Mouse (Mus musculus) limb, embryonic 12.5 days (tissue): ENCODE measurements around the gene D10Jhu81e. TPM values are rescaled to one million over a fixed set of nuclear protein-coding genes. Genes with fewer than 3 reads are reported as not detected.
"Not testable (repeated sequence)": the region's sequence is repeated elsewhere in the genome, so short reads cannot be mapped to it uniquely, and the experiment has no call there.

ENCODE experiments used
- ATAC-seq: fragments of 200-750 bp; cut with Nextera tagmentation; 2 replicates; pipeline ENCODE4 v1.8.0; 2017; ENCODE audit warnings: low read depth, moderate TSS enrichment; ENCODE audit not compliant: insufficient number of reproducible peaks, insufficient read depth, low FRiP score, low TSS enrichment
- H3K27ac ChIP-seq: fragments of 300-500 bp; sonication (generic); 2 replicates; pipeline ENCODE4 v1.5.1; 2016; ENCODE audit warnings: mild to moderate bottlenecking, moderate library complexity
- H3K27me3 ChIP-seq: fragments of 300-500 bp; sonication (generic); 2 replicates; pipeline ENCODE4 v1.6.1; 2016; ENCODE audit warnings: mild to moderate bottlenecking, moderate library complexity
- H3K36me3 ChIP-seq: fragments of 300-500 bp; sonication (generic); 2 replicates; pipeline ENCODE4 v1.6.1; 2016; ENCODE audit warnings: mild to moderate bottlenecking, moderate library complexity
- H3K4me1 ChIP-seq: fragments of 300-500 bp; sonication (generic); replicated peaks from 2 replicates; pipeline ENCODE4 v1.6.1; 2016
- H3K4me2 ChIP-seq: fragments of 300-500 bp; sonication (generic); 2 replicates; pipeline ENCODE4 v1.6.1; 2016; ENCODE audit warnings: mild to moderate bottlenecking, moderate library complexity
- H3K4me3 ChIP-seq: fragments of 300-500 bp; sonication (generic); replicated peaks from 2 replicates; pipeline ENCODE4 v1.5.1; 2016; ENCODE audit warnings: mild to moderate bottlenecking
- H3K9ac ChIP-seq: fragments of 300-500 bp; sonication (generic); replicated peaks from 2 replicates; pipeline ENCODE4 v1.6.1; 2016; ENCODE audit warnings: mild to moderate bottlenecking, moderate library complexity
- H3K9me3 ChIP-seq: fragments of 300-500 bp; sonication (generic); 2 replicates; pipeline ENCODE4 v1.6.1; 2016; ENCODE audit warnings: mild to moderate bottlenecking, moderate library complexity
- WGBS: fragments of 180-500 bp; shearing (Covaris S2); methylation state at CpG from one replicate; pipeline ENCODE4 v1.1.7; 2016; 5-methylcytosine and 5-hydroxymethylcytosine counted together
- polyA plus RNA-seq: library from polyadenylated mRNA; unstranded; fragments of >200 nt; fragmentation: Nextera tagmentation; extraction: Ambion mirVana; gene quantifications from 2 replicates; pipeline ENCODE4 v1.2.1, GENCODE M21; 2016

Gene D10Jhu81e
- polyA plus RNA-seq, 1 experiment from 2014 or later: 34.0 TPM

GRCm38 (mm10) chr10:78127931-78128330 is 41.7 kb downstream of the D10Jhu81e start:
- 35% methylated on average over 1 of the region's 1 CpGs for WGBS
- H3K27me3 ChIP-seq: no peaks in the 10 kb centered on the region

DNA sequence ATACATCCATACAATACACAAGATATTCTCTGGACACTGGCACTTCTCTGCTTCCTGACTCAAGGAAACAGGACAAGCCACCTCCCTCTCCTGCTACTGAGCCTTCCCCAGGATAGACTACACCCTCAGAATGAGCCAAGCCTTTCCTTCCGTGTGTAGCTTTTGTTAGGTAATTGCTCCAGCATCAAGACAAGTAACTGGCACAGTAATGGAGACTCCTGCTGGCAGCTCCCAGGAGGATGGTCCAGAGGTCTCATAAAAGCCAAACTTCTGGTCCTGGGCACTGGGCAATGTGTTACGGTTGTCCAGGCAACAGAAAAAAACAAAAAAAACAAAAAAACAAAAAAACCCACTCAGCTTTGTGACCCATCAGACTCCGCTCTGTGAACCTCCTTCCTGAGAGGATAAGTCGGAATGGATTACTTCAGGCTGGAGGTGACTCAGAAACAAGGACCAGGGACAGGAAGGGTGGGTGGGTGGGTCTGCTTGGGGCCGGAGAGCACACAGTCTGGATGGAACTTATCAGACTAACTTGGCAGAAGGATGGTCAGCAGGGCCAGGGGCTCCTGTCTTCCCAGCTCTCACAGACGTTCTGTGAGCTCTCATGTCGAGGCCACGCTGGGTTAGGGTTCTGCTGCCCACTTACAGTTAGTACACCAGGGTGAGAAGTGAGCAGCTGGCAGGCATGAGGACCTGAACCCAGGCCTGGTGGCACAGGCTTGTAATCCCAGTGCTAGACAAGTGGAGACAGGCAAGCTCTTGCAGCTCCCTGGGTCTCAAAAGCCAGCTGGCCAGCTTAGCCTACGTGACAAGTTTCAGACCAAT is 42.3 kb downstream of the D10Jhu81e start:
- 69% methylated on average over 9 of the region's 9 CpGs for WGBS
- no peak; the same call in 1 of the 2 replicates for ATAC-seq
- no peak overlapping the region for H3K9ac ChIP-seq

More at GRCm38 (mm10) chr10:78127931-78128330, 41.7 kb downstream of the D10Jhu81e start:
- H3K4me2 ChIP-seq: no peak overlapping the region
- H3K4me1 ChIP-seq: peaks cover 21% of the 10 kb centered on the region
- H3K36me3 ChIP-seq: no peaks in the 10 kb centered on the region
- no peak overlapping the region for H3K9ac ChIP-seq
- no peaks in the 10 kb centered on the region for H3K9me3 ChIP-seq
- no peak overlapping the region for H3K4me3 ChIP-seq
- no peak overlapping the region for H3K27ac ChIP-seq
- no peak for ATAC-seq

GRCm38 (mm10) chr10:78126311-78126710 is 43.3 kb downstream of the D10Jhu81e start:
- Histone ChIP-seq H3K27me3 (no peaks in the 10 kb centered on the region), H3K4me3 (no peak overlapping the region), H3K4me2 (no peak overlapping the region), H3K36me3 (no peaks in the 10 kb centered on the region), H3K4me1 (peaks cover 21% of the 10 kb centered on the region), H3K9ac (no peak overlapping the region), H3K9me3 (no peaks in the 10 kb centered on the region), H3K27ac (no peak overlapping the region)
- no peak for ATAC-seq
- 87% methylated on average over 5 of the region's 5 CpGs for WGBS

More for the DNA sequence above, 42.3 kb downstream of the D10Jhu81e start:
- no peaks in the 10 kb centered on the region for H3K9me3 ChIP-seq
- no peak overlapping the region for H3K4me2 ChIP-seq
- H3K27me3 ChIP-seq: no peaks in the 10 kb centered on the region
- peaks cover 21% of the 10 kb centered on the region for H3K4me1 ChIP-seq
- no peak overlapping the region for H3K4me3 ChIP-seq
- H3K36me3 ChIP-seq: no peaks in the 10 kb centered on the region
- H3K27ac ChIP-seq: no peak overlapping the region

GRCm38 (mm10) chr10:78125061-78125460 is 44.5 kb downstream of the D10Jhu81e start:
- not testable (repeated sequence) for H3K9me3 ChIP-seq, H3K9ac ChIP-seq, H3K4me3 ChIP-seq, H3K4me2 ChIP-seq, ATAC-seq, H3K36me3 ChIP-seq, H3K27ac ChIP-seq, H3K27me3 ChIP-seq
- H3K4me1 ChIP-seq: peaks cover 20% of the 10 kb centered on the region
- 68% methylated on average over 8 of the region's 8 CpGs for WGBS

DNA sequence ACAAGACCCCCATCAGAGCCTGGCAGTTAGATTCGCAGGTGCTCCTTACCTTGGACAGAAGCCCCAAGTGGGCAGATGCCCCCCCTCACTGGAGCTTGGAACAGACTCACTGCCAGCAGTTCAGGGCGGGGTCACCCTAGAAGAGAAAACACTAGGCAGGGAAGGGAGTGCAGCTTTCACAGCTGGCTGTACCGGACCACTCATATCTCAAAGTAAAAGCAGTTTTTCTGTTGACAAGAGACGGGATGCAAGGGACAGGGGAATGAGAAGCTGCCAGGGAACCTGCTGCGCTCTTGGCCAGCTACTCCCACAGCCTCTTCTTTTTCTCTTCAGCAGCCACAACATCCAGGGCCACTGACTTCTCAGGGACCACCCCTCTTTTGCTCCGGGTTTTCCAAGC is 45.4 kb downstream of the D10Jhu81e start:
- H3K36me3 ChIP-seq, ATAC-seq, H3K4me2 ChIP-seq, H3K4me3 ChIP-seq, H3K27ac ChIP-seq, H3K9ac ChIP-seq, H3K27me3 ChIP-seq, H3K9me3 ChIP-seq: not testable (repeated sequence)
- H3K4me1 ChIP-seq: peaks cover 11% of the 10 kb centered on the region
- 73% methylated on average over 6 of the region's 6 CpGs for WGBS

- no peak overlapping the region for H3K4me3 ChIP-seq
- no peak overlapping the region for H3K9ac ChIP-seq
- no peaks in the 10 kb centered on the region for H3K4me1 ChIP-seq
- ATAC-seq: no peak
- no peaks in the 10 kb centered on the region for H3K27me3 ChIP-seq
- WGBS: 95% methylated on average over 4 of the region's 4 CpGs
- no peak overlapping the region for H3K4me2 ChIP-seq
- H3K9me3 ChIP-seq: 0 out of 2 replicates have a peak, but pooled peaks cover 3% of the 10 kb centered on the region
- no peak overlapping the region for H3K27ac ChIP-seq
- no peaks in the 10 kb centered on the region for H3K36me3 ChIP-seq
Observed at GRCm38 (mm10) chr10:78119422-78119821, 50.2 kb downstream of the D10Jhu81e start.

DNA sequence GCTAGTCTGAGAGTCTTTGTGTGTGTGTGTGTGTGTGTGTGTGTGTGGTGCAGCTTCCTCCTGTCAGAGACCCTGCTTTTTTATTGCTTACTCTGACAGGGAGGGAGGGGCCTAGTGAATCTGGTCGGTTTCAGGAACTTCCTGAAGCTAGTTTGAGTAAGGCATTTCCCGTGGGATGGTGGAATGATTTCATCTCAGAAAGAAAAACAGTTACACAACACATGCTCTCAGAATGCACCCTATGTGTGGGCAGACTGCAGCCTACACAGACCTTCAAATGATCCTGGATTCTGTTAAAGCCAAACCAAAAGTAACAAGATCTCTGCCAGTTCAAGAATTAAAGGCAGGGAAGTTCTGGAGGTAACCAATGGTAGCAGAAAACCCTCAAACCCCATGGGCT is 54.4 kb downstream of the D10Jhu81e start:
- Histone ChIP-seq H3K36me3 (no peaks in the 10 kb centered on the region), H3K4me2 (no peak overlapping the region), H3K9ac (no peak overlapping the region), H3K4me3 (no peak overlapping the region), H3K4me1 (no peaks in the 10 kb centered on the region), H3K27ac (no peak overlapping the region), H3K27me3 (no peaks in the 10 kb centered on the region), H3K9me3 (0 out of 2 replicates have a peak, but pooled peaks cover 3% of the 10 kb centered on the region)
- no peak for ATAC-seq
- WGBS: 84% methylated on average over 2 of the region's 2 CpGs

DNA sequence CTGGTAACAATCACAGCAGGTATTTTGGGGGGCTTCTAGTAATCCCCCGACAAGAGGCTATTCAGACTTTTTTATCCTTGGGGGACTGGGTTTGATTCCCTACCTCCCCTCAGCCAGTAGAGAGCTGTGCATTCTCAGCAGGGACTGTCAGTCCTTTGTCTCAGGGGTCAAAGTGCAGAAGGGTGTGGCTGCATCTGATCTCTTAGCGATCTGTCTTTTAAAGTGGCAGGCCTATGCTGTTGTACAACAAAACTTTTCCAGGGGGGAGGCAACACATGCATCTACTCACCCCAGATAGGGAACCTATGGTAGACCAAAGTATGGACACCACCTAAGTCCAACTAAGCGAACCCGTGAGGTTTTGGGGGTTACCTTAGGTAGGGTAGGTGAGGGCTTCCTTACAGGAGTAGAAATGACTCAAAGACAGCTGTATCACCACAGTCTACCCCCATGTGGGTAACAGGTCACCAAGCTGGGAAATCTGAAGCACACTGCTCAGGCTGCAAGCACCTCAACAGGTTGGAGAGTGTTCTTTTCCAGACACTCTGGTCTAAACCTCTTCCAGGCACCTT is 55.0 kb downstream of the D10Jhu81e start:
- 0 out of 2 replicates have a peak, but pooled peaks cover 3% of the 10 kb centered on the region for H3K9me3 ChIP-seq
- H3K27me3 ChIP-seq: no peaks in the 10 kb centered on the region
- no peak overlapping the region for H3K27ac ChIP-seq
- no peaks in the 10 kb centered on the region for H3K4me1 ChIP-seq
- H3K36me3 ChIP-seq: no peaks in the 10 kb centered on the region
- 86% methylated on average over 4 of the region's 4 CpGs for WGBS
- ATAC-seq: no peak
- no peak overlapping the region for H3K9ac ChIP-seq
- H3K4me3 ChIP-seq: no peak overlapping the region
- no peak overlapping the region for H3K4me2 ChIP-seq

Other genes starting within 250 kb of the D10Jhu81e start
- gene Trpm2, start 199.2 kb downstream of the D10Jhu81e start, polyA plus RNA-seq: 0.29 and 0.53 TPM in 2 replicates
- gene 1810043G02Rik, start 191.3 kb downstream of the D10Jhu81e start, polyA plus RNA-seq: 28.2 and 29.2 TPM in 2 replicates
- 172 and 174 TPM in 2 replicates for gene Pfkl, start 159.7 kb downstream of the D10Jhu81e start, polyA plus RNA-seq
- gene Dnmt3l, start 127.8 kb downstream of the D10Jhu81e start, polyA plus RNA-seq: not detected in 2 replicates
- 0.53 and 0.90 TPM in 2 replicates for gene Aire, start 126.2 kb downstream of the D10Jhu81e start, polyA plus RNA-seq
- gene Icosl, start 100.5 kb downstream of the D10Jhu81e start, polyA plus RNA-seq: 3.0 and 3.1 TPM in 2 replicates
- gene Pwp2, start 15.4 kb upstream of the D10Jhu81e start, polyA plus RNA-seq: 27.1 and 28.6 TPM in 2 replicates
- 17.0 and 18.8 TPM in 2 replicates for gene Trappc10, start 74.9 kb upstream of the D10Jhu81e start, polyA plus RNA-seq
- gene Agpat3, start 182.7 kb upstream of the D10Jhu81e start, polyA plus RNA-seq: 48.7 and 52.7 TPM in 2 replicates
- gene Rrp1, start 243.3 kb upstream of the D10Jhu81e start, polyA plus RNA-seq: 330 and 340 TPM in 2 replicates